Mouse (Mus musculus) bone marrow macrophage, adult 2 months (primary cell): ENCODE measurements around the gene Eea1. TPM values are rescaled to one million over a fixed set of nuclear protein-coding genes. Genes with fewer than 3 reads are reported as not detected.

ENCODE experiments used
- H3K27ac ChIP-seq: 2 replicates; pipeline ENCODE4 v1.5.1; 2012; ENCODE audit warnings: low read depth, low read length; ENCODE audit not compliant: insufficient read depth
- H3K4me1 ChIP-seq: 2 replicates; pipeline ENCODE4 v1.6.1; 2012; ENCODE audit warnings: low read length; ENCODE audit not compliant: control insufficient read depth, insufficient read depth
- H3K4me3 ChIP-seq: 2 replicates; pipeline ENCODE4 v1.5.1; 2012; ENCODE audit warnings: mild to moderate bottlenecking, low read length, moderate library complexity; ENCODE audit not compliant: insufficient read depth
- CTCF ChIP-seq: IDR thresholded peaks from 2 replicates; pipeline ENCODE4 v1.5.1; 2012; ENCODE audit warnings: low read depth, mild to moderate bottlenecking, low read length, moderate library complexity
- POLR2A ChIP-seq: IDR thresholded peaks from 2 replicates; pipeline ENCODE4 v1.6.1; 2012; ENCODE audit warnings: mild to moderate bottlenecking, low read depth, low read length, borderline replicate concordance
- polyA plus RNA-seq: library from polyadenylated mRNA; stranded (reverse); fragments of >200 nt; gene quantifications from 2 replicates; pipeline ENCODE4 v1.2.4, GENCODE M21; 2012; ENCODE audit not compliant: missing spikeins, insufficient read depth, insufficient read length

The Eea1 gene
- 37.9 and 43.9 TPM in 2 replicates for polyA plus RNA-seq

- H3K4me3 ChIP-seq, result peak within 1 kb of the TSS; percentile 99
- peaks cover 17% of the 10 kb centered on the region for H3K4me1 ChIP-seq
- TF ChIP-seq POLR2A (peak; percentile 15; the same call in 1 of the 2 replicates), CTCF (no peak)
- H3K27ac ChIP-seq, result peak within 1 kb of the TSS; percentile 84
These were observed at the start of gene Eea1 for GRCm38 (mm10) chr10:95940046-95940900. Eea1 (plus strand) TSS chr10:95940650.

GRCm38 (mm10) chr10:95891214-95891960, 49.1 kb upstream of the Eea1 start:
- H3K4me1 ChIP-seq, result no peaks in the 10 kb centered on the region
- TF ChIP-seq CTCF (no peak), POLR2A (no peak)
- no peak overlapping the region for H3K4me3 ChIP-seq
- no peak overlapping the region for H3K27ac ChIP-seq

GRCm38 (mm10) chr10:95892132-95892531, 48.3 kb upstream of the Eea1 start:
- no peak for TF ChIP-seq POLR2A
- no peak for TF ChIP-seq CTCF
- Histone ChIP-seq H3K27ac (no peak overlapping the region), H3K4me1 (no peaks in the 10 kb centered on the region), H3K4me3 (no peak overlapping the region)

GRCm38 (mm10) chr10:95893291-95893932, 47.0 kb upstream of the Eea1 start:
- H3K27ac ChIP-seq, result no peak overlapping the region

GRCm38 (mm10) chr10:95894036-95894855, 46.2 kb upstream of the Eea1 start:
- Histone ChIP-seq H3K4me1 (no peaks in the 10 kb centered on the region), H3K4me3 (peak overlapping the region; percentile 33), H3K27ac (no peak overlapping the region)
- TF ChIP-seq POLR2A (no peak), CTCF (no peak)

More at GRCm38 (mm10) chr10:95893291-95893932, 47.0 kb upstream of the Eea1 start:
- TF ChIP-seq POLR2A (no peak), CTCF (no peak)
- H3K4me3 ChIP-seq, result no peak overlapping the region
- H3K4me1 ChIP-seq, result no peaks in the 10 kb centered on the region

- TF ChIP-seq CTCF (peak; percentile 71), POLR2A (no peak)
- peak overlapping the region; percentile 33 for H3K4me3 ChIP-seq
- no peaks in the 10 kb centered on the region for H3K4me1 ChIP-seq
- H3K27ac ChIP-seq, result no peak overlapping the region
These were observed 45.5 kb upstream of the Eea1 start for GRCm38 (mm10) chr10:95894856-95895386.

- Histone ChIP-seq H3K4me1 (no peaks in the 10 kb centered on the region), H3K27ac (no peak overlapping the region), H3K4me3 (no peak overlapping the region)
- TF ChIP-seq POLR2A, result no peak
- peak; percentile 37 for TF ChIP-seq CTCF
These were observed 41.8 kb upstream of the Eea1 start for GRCm38 (mm10) chr10:95898471-95899154.

- no peak overlapping the region for H3K4me3 ChIP-seq
- H3K4me1 ChIP-seq, result peaks cover 3% of the 10 kb centered on the region; the same call in 1 of the 2 replicates
- TF ChIP-seq CTCF, result no peak
- TF ChIP-seq POLR2A, result no peak
- H3K27ac ChIP-seq, result no peak overlapping the region
These were observed 35.8 kb upstream of the Eea1 start for GRCm38 (mm10) chr10:95904668-95905067.
